Mouse (Mus musculus): ENCODE data around the gene Rnpepl1. TPM values are rescaled to one million over a fixed set of nuclear protein-coding genes. Genes with fewer than 3 reads are reported as not detected.

Gene Rnpepl1
- 10 to 100 TPM; 23.2 to 32.8 TPM for polyA plus RNA-seq (2017; shearing (Covaris generic))

- ATAC-seq: peak; percentile 58
These were observed at the start of gene Rnpepl1 for GRCm38 (mm10) chr1:92910239-92910885. Gene Rnpepl1, plus strand, starts transcription at chr1:92910783.

- no peak for ATAC-seq
These were observed 49.1 kb upstream of the Rnpepl1 start for GRCm38 (mm10) chr1:92861503-92861902.

DNA sequence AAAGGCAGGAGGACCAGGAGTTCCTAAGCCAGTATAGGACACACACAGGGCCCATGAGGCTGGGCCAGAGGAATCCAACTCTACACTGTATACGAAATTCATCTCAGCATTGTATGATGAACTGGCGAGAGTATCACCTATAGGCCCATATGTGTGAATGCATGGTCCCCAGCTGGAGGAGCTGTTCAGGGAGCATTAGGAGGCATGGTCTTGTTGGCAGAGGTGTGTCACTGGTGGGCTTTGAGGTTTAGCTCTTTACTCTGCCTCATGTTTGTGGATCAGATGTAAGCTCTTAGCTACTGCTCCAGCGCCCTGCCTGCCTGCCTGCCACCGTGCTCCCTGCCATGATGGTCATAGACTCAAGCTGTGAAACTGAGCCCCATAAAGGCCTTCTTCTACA lies 47.3 kb upstream of the Rnpepl1 start:
- ATAC-seq: no peak

DNA sequence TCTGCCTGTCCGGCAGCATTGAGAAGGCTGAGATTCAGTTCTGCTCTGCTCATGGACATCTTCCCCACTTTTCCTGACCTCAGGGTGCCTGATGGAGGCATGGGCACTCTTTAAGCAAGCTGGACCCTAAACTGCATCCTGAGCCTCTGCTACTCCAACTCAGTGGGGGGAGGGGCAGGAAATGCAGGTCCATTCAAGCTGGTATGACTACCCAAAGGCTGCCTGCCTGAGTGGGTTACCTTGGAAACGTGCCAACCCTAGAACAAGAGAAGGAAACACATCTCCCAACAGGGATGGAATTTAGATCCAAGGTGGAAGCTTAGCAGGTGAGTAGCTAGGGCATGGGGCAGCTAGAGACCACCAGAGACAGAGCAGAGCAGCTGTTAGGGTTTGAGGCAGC lies 44.4 kb upstream of the Rnpepl1 start:
- no peak for ATAC-seq

DNA sequence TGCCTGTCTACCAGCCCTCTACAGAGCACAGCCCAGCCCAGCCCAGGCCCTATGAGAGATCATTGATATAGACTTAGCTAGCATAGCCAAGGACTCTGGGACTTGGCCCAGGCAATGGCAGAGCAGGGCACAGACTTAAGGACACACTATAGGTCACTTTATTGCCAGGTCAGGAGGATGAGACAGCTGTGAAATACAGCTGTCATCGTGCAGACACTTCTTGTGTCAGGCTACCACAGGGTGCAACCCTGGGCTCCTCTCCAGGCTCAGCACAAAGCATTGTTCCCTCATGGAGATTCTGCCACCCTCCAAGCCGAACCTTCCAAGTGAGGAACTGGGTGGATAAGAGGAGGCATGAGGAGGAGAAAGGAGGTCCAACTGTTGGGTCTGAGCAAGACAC lies 40.6 kb upstream of the Rnpepl1 start:
- ATAC-seq: no peak

DNA sequence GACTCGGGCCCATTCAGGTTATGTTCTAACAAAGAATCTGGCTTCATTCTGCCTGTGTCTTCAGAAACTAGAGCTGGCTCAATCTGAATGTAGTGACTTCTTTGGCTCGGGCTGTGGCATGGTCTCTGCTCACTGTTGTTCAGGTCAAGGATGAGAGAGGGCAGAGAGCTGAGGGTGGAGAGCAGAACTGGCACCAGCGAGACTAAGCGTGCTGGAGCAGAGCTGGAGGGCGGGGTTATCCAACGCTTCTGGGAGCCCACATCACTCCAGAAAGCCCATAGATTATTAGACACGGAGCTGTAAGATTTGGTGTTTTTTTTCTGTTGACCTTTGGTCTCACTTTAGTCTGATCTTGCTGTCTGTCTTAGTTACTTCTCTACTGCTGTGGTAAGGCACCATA lies 37.9 kb upstream of the Rnpepl1 start:
- no peak for ATAC-seq

DNA sequence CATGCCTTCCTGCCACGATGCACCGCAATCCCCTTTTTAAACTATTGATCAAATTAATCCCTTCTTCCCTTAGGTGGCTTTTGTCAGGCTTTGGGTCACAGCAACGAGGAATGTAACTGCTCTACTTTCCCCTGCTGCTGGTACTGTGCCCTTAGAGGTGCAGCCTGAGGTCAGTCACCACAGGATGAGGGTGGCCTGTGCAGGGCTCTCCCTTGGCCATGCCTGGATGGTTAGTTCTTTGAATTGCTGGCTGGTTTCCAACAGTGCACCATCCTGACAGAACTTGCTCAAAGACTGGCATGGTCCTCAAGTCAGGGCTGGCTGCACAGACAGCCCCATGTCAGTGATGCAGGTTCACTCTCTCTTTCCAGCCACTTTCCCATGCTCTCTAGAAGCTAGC lies 36.6 kb upstream of the Rnpepl1 start:
- ATAC-seq: no peak

- ATAC-seq: no peak
These were observed 35.0 kb upstream of the Rnpepl1 start for GRCm38 (mm10) chr1:92875360-92876111.

- ATAC-seq: no peak
These were observed 33.1 kb upstream of the Rnpepl1 start for GRCm38 (mm10) chr1:92877431-92877978.

DNA sequence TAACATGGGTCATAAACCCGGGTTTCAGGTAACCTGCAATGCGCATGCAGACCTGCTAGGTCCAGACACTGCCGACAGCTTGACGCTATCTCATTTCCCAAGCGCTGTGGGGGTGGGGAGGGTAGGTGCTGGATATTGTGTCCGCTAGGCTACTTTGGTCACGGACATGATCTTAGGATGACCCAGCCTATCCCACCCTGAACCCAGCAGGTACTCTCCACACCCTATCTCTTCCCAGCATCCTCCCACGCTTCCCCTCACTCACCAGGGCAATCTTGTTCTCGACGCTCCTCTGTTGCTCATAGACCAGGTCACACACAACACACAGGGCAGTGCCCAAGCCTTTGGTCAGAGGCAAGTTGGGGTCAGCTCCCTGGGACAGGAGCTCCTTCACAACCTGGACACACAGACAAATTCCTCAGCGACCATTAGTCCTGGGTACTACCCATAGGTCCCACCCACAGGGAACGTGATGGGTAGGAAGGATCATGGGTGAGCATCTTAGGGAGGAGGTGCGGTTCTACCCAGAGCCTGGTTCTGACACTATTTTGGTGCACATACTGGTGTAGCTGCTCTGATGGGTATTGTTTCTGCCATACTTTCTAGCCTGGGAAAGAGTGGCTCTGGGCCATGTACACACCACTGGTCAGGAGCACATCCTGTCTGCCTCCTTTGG lies 32.4 kb upstream of the Rnpepl1 start:
- no peak for ATAC-seq

DNA sequence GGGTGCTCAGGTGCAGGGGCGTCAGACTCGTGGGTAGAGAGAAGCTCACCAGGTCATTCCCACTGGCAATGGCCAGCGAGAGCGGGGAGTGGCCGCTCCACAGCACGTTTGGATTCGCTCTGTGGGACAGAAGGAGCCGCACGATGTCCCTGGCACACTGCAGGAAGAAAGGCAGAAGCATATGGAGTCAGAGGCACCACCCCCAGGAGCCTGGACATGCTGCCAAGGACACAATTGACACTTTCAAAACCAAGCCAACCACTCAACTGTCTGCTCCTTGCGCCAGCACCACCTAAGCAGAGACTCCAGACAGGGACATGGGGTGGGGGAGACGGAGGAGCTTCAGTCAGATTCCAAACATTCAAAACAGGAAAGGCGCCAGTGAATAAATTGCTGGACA lies 31.3 kb upstream of the Rnpepl1 start:
- no peak for ATAC-seq

DNA sequence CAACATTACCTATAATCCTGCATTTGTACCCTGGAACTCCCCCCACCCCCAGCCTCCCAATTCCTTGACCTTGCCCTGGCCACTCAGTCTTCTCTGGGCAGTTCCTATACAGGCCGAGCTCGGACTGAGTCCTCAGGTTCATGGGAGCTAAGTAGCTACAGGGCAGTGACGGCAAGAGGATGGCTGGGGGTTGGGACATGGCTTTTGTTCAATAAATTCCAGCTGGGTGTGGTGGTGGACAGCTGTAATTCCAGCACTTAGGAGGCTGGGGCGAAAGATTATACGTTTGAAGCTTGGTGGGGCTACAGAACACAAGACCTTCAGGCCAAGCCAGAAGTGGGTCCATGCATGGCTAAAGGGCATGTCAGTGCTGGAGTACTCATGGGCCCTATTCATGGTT lies 30.5 kb upstream of the Rnpepl1 start:
- ATAC-seq: no peak

- no peak for ATAC-seq
These were observed 28.6 kb upstream of the Rnpepl1 start for GRCm38 (mm10) chr1:92881982-92882381.

GRCm38 (mm10) chr1:92888901-92889655 lies 21.5 kb upstream of the Rnpepl1 start:
- no peak for ATAC-seq

GRCm38 (mm10) chr1:92892791-92893190 lies 17.8 kb upstream of the Rnpepl1 start:
- ATAC-seq: no peak

GRCm38 (mm10) chr1:92893896-92894295 lies 16.7 kb upstream of the Rnpepl1 start:
- ATAC-seq: no peak

DNA sequence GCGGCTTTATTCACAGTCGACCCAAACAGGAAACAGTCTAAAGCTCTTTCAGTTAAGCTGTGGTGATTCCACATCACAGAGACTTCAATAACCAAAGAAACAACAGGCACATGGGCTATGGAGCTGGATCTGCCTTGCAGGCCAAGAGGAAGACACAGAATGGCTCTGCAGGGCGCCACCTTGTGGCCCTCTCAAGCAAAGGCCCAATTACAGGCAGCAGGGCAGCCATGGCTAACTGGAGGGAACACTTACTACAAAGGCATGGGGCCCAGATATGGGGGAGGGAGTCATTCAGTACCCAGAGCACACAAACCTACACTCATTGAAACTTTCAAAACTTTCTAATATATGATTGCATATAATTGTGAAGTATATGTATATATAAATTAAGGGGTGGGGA lies 15.5 kb upstream of the Rnpepl1 start:
- peak; percentile 92 for ATAC-seq

DNA sequence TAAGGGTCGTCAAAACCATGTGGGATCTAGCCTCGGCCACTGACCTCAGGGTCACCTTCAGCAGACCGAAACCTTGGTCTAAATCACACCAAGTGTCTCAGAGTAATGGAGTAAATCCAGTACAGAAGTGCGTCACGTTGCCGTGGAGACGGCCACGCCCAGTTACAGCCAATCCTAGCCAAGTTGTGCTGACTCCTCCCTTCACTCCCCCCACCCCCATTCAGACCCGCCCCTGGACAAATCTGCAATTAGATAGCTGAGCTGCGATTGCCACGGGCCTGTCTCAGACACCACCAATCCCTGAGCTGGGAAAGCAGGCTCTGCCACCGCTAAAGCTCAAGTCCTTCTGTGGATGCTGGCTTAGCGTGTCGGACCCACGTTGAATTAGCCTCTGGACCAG lies 7.8 kb upstream of the Rnpepl1 start, which contains the start of gene Ankmy1:
Ankmy1 (minus strand) TSS at position 121 of the 400 bp plus-strand sequence.
- no peak for ATAC-seq

GRCm38 (mm10) chr1:92903627-92904026 lies 7.0 kb upstream of the Rnpepl1 start:
- ATAC-seq: no peak

GRCm38 (mm10) chr1:92905703-92906310 lies 4.8 kb upstream of the Rnpepl1 start:
- no peak for ATAC-seq

- peak; percentile 72 for ATAC-seq
These were observed 3.6 kb upstream of the Rnpepl1 start, which contains the start of gene Dusp28 for GRCm38 (mm10) chr1:92906779-92907631. Gene Dusp28, plus strand, starts transcription at chr1:92906981.
